Mouse (Mus musculus) brown adipose tissue, adult 24 weeks (tissue): Measurements from ENCODE around the gene Prr22. TPM values are rescaled to one million over a fixed set of nuclear protein-coding genes. Genes with fewer than 3 reads are reported as not detected.

Source experiments
- H3K27ac ChIP-seq: fragments of 200-500 bp; replicated peaks from 2 replicates; pipeline ENCODE4 v1.5.1; 2012; ENCODE audit warnings: low read depth, mild to moderate bottlenecking, low read length
- H3K4me1 ChIP-seq: fragments of 200-500 bp; 2 replicates; pipeline ENCODE4 v1.6.1; 2012; ENCODE audit warnings: low read length, mixed read lengths; ENCODE audit not compliant: control insufficient read depth, insufficient read depth, insufficient read length
- H3K4me3 ChIP-seq: fragments of 200-500 bp; 2 replicates; pipeline ENCODE4 v1.5.1; 2012; ENCODE audit warnings: low read depth, mild to moderate bottlenecking, low read length, moderate library complexity; ENCODE audit not compliant: insufficient read depth
- polyA plus RNA-seq: library from polyadenylated mRNA; stranded (reverse); fragments of >200 nt; gene quantifications from 2 replicates; pipeline ENCODE4 v1.2.4, GENCODE M21; 2012; ENCODE audit not compliant: missing spikeins, insufficient read depth, insufficient read length

Prr22 gene
- not detected in 2 replicates for polyA plus RNA-seq

- H3K4me1 ChIP-seq, result peaks cover 6% of the 10 kb centered on the region
- no peak within 1 kb of the TSS for H3K4me3 ChIP-seq
- no peak within 1 kb of the TSS for H3K27ac ChIP-seq
Observed at GRCm38 (mm10) chr17:56769950-56770349, at the start of gene Prr22. TSS of gene Prr22 (plus strand) at chr17:56770250.

- H3K4me1 ChIP-seq, result peaks cover 6% of the 10 kb centered on the region; the same call in 1 of the 2 replicates
- H3K27ac ChIP-seq, result no peak overlapping the region
- no peak overlapping the region for H3K4me3 ChIP-seq
Observed at GRCm38 (mm10) chr17:56722441-56722840, 47.6 kb upstream of the Prr22 start.

DNA sequence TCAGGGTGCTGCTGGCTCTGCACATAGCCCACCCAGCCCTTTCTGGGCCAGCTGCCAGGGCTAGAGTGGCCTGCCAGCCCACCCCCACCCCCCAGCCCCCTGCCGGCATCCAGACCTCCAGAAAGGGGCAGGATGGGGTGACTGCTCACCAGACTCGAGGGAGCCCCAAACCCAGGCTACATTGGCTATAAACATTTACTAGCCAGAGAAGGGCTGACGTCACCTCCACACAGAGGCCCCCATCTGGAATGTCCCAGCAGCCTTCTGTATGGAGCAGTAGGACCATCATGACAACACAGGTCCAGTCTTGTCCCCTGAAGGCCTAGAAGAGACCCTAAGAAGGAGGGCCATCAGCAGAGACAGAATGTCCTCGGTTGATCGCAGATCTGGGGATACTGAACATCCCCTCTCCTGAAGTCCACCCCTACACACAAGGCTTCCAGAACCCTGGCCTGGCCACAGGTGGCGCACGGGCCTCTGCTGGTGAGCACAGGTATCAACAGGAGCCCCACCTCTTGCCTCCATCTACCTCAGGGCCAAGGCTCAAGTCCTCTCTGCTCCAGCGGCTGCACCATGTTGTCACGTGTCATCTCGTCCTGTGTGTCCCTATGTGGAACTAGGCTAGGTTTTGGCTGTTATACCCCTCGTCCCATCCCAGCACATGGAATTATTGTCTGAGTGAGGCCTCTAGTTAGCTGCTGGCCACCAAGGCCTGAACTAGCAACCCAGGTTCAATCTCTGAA lies 46.5 kb upstream of the Prr22 start:
- Histone ChIP-seq H3K4me1 (peaks cover 6% of the 10 kb centered on the region; the same call in 1 of the 2 replicates), H3K27ac (no peak overlapping the region), H3K4me3 (no peak overlapping the region)

DNA sequence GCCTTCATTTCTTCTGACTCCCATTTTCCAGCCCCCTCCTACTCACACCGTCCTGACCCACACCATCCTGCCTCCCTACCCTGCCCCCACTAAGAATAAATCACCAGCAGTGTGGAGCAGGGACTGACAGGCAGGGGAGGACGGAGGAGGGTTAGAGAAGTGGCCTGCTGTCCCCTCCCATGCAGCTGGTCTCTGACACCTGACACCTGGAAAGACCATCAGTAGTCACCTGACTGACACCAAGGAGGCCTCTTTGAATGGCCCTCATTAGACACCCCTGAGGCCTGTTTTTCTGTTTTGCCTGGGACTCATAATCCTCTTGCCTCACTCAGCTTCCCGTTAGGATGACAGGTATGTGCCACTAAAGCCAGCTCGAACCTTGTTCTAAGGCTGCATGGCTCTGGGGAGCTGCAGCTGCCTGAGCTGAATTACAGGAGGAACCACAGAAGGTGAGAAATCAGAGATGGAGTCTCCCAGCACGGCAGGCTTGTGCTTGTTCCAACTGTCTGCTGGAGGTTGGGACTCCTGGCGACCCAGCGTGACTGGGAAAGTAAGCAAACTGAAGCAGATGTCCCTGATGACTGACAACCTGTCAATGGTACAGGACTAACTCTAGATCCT lies 42.9 kb upstream of the Prr22 start:
- H3K4me1 ChIP-seq, result no peaks in the 10 kb centered on the region
- H3K4me3 ChIP-seq, result no peak overlapping the region
- H3K27ac ChIP-seq, result no peak overlapping the region

- H3K4me3 ChIP-seq, result no peak overlapping the region
- H3K27ac ChIP-seq, result no peak overlapping the region
Observed at GRCm38 (mm10) chr17:56727659-56728058, 42.4 kb upstream of the Prr22 start.

GRCm38 (mm10) chr17:56728117-56728516 lies 41.9 kb upstream of the Prr22 start:
- no peaks in the 10 kb centered on the region for H3K4me1 ChIP-seq
- no peak overlapping the region for H3K27ac ChIP-seq
- H3K4me3 ChIP-seq, result no peak overlapping the region

More at GRCm38 (mm10) chr17:56727659-56728058, 42.4 kb upstream of the Prr22 start:
- H3K4me1 ChIP-seq, result no peaks in the 10 kb centered on the region

DNA sequence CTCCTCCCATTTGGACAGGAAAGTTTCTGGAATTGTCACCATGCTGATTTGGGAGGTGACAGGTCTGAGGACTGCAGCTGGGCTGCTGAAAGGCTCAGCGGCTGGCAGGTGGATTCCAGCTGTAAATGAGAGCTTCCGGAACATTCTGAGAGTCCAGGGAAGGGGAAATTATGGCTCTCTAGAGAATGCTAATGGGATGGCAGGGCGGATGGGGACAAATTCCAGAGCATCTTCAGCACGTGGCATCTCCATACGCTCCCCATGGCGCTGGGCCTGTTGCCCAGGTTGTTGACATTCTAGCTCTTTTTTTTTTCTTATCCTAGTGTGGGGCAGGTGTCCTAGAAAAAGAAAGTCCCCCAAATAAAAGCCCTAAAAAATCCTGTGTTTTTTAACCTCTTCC lies 40.9 kb upstream of the Prr22 start:
- no peak overlapping the region for H3K27ac ChIP-seq
- no peak overlapping the region for H3K4me3 ChIP-seq
- H3K4me1 ChIP-seq, result no peaks in the 10 kb centered on the region

GRCm38 (mm10) chr17:56729656-56730055 lies 40.4 kb upstream of the Prr22 start:
- no peak overlapping the region for H3K27ac ChIP-seq
- H3K4me3 ChIP-seq, result no peak overlapping the region
- H3K4me1 ChIP-seq, result no peaks in the 10 kb centered on the region

DNA sequence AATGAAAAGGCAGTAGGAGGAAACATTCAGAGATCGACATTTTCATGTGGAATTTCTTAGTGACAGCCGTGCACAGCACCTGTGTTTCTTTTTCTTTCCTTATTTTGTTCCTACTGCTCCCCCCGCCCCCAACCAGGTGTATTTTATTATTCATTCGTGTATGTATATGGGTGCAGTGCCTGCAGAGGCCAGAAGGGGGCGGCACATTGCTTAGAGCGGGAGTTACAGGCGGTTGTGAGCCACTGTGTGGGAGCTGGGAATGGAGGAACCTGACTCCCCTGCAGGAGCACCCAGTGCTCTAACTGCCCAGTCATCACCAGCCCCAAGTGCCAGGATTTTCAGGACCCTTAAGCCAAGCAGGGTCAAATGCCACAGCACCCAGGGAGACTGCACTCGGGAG lies 33.5 kb upstream of the Prr22 start:
- no peaks in the 10 kb centered on the region for H3K4me1 ChIP-seq
- H3K27ac ChIP-seq, result no peak overlapping the region
- no peak overlapping the region for H3K4me3 ChIP-seq

DNA sequence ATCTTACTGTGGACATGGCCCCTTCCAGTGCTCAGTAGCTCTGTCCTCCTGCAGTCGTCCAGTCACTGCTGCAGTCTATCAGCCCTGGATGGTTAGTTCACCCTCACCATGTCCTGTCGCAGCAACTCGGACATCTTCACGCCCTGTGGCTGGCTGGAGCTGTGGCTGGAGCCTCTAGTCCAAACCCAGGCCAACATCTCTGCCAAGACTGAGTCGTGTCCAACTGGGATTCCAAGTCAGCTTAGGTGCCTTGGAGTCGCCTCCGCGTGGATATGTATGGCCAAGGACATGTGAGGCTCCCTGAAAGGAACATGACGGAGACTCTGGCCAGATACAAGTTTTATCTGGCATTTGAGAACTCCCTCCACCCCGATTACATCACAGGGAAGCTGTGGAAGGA lies 31.8 kb upstream of the Prr22 start:
- H3K4me1 ChIP-seq, result no peaks in the 10 kb centered on the region
- H3K4me3 ChIP-seq, result no peak overlapping the region
- no peak overlapping the region for H3K27ac ChIP-seq

DNA sequence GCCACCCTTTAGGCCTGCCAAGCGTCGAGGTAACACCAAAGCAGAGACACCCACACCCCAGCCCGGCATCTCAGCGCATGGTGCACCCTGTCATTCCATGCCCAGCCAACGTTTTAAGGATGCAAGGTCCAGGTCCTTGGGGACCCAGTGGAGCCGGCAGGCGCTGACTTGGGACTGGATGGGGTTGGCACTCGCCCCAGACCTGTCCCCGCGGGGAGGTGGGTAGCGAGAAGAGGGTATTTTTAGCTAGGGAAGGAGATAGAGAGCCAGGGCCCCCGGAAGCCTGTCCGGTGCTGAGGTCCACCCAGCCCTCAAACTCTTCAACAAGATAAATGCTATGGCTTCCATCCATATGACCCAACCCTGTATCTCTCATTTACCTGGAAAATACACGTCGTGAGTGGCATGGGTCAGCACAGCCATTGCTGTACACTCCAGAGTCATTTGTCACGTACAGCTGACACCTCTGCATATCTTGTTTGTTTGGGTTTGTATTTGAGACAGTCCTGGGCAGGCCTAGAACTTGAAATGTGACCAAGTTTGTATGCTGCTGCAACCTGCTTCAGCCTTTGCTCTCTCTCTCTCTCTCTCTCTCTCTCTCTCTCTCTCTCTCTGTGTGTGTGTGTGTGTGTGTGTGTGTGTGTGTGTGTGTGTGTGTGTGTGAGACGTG lies 29.8 kb upstream of the Prr22 start:
- H3K4me3 ChIP-seq, result no peak overlapping the region
- no peak overlapping the region for H3K27ac ChIP-seq

DNA sequence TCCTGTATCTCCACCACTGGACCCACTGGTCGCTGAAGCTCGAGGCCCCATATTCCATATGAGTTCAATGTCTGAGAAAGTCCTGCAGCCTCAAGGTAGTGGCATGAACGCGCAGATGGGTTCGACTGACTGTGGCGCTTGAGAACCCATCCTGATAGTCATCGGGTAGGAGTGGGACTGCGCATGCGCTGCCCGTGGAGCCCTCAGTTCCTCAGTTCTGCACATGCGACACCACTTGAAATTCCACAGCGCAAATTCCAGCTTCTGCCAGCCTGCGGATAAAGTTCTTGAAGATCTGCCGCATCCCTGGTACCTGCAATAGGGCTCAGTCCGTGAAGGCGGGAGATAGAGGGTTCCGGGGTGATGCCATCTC lies 29.3 kb upstream of the Prr22 start:
- Histone ChIP-seq H3K4me1 (no peaks in the 10 kb centered on the region), H3K27ac (no peak overlapping the region), H3K4me3 (no peak overlapping the region)

More for the DNA sequence above, 29.8 kb upstream of the Prr22 start:
- H3K4me1 ChIP-seq, result no peaks in the 10 kb centered on the region

GRCm38 (mm10) chr17:56744173-56744572 lies 25.9 kb upstream of the Prr22 start:
- no peak overlapping the region for H3K4me3 ChIP-seq
- no peaks in the 10 kb centered on the region for H3K4me1 ChIP-seq
- no peak overlapping the region for H3K27ac ChIP-seq

DNA sequence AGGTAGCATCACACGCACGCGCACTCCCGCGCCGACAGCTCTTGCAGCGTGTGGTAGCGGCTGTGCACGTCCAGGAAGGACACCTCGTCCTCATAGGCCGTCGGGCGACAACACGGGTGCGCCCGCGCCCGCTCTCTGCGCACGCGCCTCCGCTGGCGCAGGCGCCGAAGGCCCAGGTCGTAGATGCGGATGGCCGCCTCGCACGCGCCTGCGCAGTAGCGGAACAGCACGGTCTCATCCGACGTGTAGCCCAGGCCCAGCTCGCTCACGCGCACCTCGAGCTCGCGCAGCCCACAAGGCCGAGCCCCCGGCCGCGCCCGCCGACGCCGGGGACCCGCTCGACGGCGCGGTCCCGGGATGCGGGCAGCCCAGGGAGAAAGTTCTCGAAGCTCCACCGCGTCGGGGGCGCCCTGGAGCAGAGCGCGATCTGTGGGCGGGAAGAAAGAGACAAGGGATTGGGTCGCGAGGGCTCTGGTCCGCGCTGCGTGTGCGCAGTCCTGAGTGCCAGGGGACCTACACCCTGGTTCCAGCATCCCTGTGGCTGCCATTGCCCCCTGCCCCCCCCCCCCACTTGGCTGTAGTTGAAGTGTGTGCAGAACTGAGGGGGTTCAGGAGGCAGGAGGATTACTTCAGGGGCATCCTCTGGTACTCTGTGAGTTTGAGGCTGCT lies 18.5 kb upstream of the Prr22 start:
- no peaks in the 10 kb centered on the region for H3K4me1 ChIP-seq
- no peak overlapping the region for H3K27ac ChIP-seq
- peak overlapping the region; percentile 23; the same call in 1 of the 2 replicates for H3K4me3 ChIP-seq

DNA sequence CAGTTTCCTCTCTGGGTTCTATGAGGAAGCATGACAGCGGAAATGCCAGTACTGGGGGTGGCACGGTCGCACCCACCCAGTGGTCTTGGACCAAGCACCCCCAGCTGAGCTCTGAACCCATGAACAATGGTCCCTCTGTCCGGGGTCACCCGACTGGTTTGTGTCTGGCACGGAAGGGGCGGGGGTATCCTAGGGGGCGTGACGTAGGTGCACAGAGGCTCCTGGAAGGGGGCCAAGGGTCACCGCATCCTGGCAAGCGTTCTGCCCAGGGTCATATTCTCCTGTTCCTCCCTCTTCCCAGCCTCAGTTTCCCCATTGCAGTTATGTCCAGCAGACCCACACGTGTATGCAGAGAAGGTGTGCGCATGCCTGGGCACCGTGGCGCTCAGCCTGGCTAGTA lies 16.6 kb upstream of the Prr22 start:
- Histone ChIP-seq H3K27ac (no peak overlapping the region), H3K4me3 (no peak overlapping the region), H3K4me1 (no peaks in the 10 kb centered on the region)
